Mouse (Mus musculus) cortical plate, adult 2 months (tissue): ENCODE results near the gene Eppin.

Source experiments
- CTCF ChIP-seq: fragments of 200-500 bp; IDR thresholded peaks from 2 replicates; pipeline ENCODE4 v1.5.1; 2011; ENCODE audit warnings: mild to moderate bottlenecking, control low read depth, low read length; ENCODE audit not compliant: insufficient read depth; ENCODE audit errors: extremely low read depth
- POLR2A ChIP-seq: fragments of 200-500 bp; IDR thresholded peaks from 2 replicates; pipeline ENCODE4 v1.6.1; 2011; ENCODE audit warnings: mild to moderate bottlenecking, low read length, control low read depth; ENCODE audit not compliant: insufficient read depth; ENCODE audit errors: extremely low read depth

GRCm38 (mm10) chr2:164566997-164567396 is 26.4 kb downstream of the Eppin start:
- TF ChIP-seq POLR2A (no peak), CTCF (no peak)
